In the genomic region with DNA sequence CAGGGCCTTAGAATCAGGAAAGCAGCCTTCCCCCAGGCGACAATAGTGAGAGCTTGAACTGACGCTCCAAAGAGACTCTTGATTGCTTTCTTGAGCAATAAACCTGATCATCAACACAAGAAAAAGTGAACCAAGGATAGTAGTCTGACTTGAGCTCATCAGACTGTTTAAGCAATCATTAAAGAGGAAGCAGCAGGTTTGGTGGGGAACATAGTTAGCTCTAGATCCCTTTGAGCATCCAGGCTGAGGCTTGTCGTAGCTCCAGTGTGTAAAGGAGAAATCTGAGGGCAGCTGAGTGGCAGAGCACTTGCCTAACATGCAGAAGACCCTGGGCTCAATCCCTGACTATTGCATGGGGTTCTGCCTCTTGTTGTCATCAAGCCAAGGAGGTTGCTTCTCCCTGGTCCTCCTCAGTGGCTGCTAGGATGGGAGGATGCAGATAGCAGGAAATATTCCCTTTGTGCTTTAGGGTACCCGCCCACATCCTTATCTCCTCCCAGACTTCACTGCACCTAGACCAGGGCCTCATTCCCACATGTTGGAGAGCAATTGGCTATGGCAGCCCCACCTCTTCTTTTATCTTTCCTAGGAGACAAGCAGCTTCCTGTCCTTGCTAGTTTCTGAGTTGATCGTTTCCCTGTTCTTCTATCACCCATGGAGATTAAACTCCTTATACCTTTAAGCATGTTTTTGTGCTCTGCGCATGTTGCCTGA, we compare ENCODE assay signal across 20 mouse cellular contexts. TPM values are rescaled to one million over a fixed set of nuclear protein-coding genes. Genes with fewer than 3 reads are reported as not detected.
DNase-seq lines count a peak whose midpoint lies in the region; ATAC-seq lines count a peak whose summit lies in the region.
"Had no signal": no experiment of that assay in that cellular context is flagged by ENCODE, and none has a peak within 500 bp of the region (broad histone marks: within the 10 kb centered on the region; RNA-seq: fewer than 3 reads in every experiment).

No protein-coding gene starts in this region.

- peaks cover 3% of the 10 kb centered on the region; the same call in 1 of the 2 replicates for H3K27me3 ChIP-seq in liver, embryonic 13.5 days
- H3K27me3 ChIP-seq in liver, embryonic 11.5 days (replicated peaks; ENCODE audit: control insufficient read depth, insufficient read depth, low read length) = no peaks in the 10 kb centered on the region
- no peaks in the 10 kb centered on the region for H3K27me3 ChIP-seq in intestine, embryonic 14.5 days (replicated peaks; ENCODE audit: control insufficient read depth, insufficient read depth, low read length)
- H3K27me3 ChIP-seq in midbrain, embryonic 15.5 days (replicated peaks) = no peaks in the 10 kb centered on the region
- H3K27me3 ChIP-seq: forebrain, embryonic 13.5 days; heart, embryonic 15.5 days had no signal

- H3K4me3 ChIP-seq in liver, embryonic 13.5 days (replicated peaks) = no peak overlapping the region
- H3K4me3 ChIP-seq in liver, embryonic 11.5 days (ENCODE audit: low read depth, low read length) = no peak overlapping the region
- no peak overlapping the region for H3K4me3 ChIP-seq in intestine, embryonic 14.5 days (ENCODE audit: low read depth, low read length)
- H3K4me3 ChIP-seq in midbrain, embryonic 15.5 days = no peak overlapping the region
- H3K4me3 ChIP-seq: embryonic facial prominence, embryonic 10.5 days; forebrain, embryonic 13.5 days; heart, adult 2 months; heart, embryonic 15.5 days; hindbrain, embryonic 10.5 days had no signal

- no peak overlapping the region for H3K4me2 ChIP-seq in liver, embryonic 13.5 days
- H3K4me2 ChIP-seq in liver, embryonic 11.5 days = no peak overlapping the region
- H3K4me2 ChIP-seq in intestine, embryonic 14.5 days (ENCODE audit: low read length) = no peak overlapping the region
- no peak overlapping the region for H3K4me2 ChIP-seq in midbrain, embryonic 15.5 days
- H3K4me2 ChIP-seq: forebrain, embryonic 13.5 days; heart, embryonic 11.5 days; heart, embryonic 15.5 days; hindbrain, embryonic 14.5 days had no signal

- H3K9me3 ChIP-seq in liver, embryonic 13.5 days (replicated peaks) = no peaks in the 10 kb centered on the region
- H3K9me3 ChIP-seq in liver, embryonic 11.5 days (ENCODE audit: control insufficient read depth, low read length) = no peaks in the 10 kb centered on the region
- no peaks in the 10 kb centered on the region for H3K9me3 ChIP-seq in intestine, embryonic 14.5 days (ENCODE audit: control insufficient read depth, low read length)
- H3K9me3 ChIP-seq in midbrain, embryonic 15.5 days = no peaks in the 10 kb centered on the region
- H3K9me3 ChIP-seq: embryonic facial prominence, embryonic 10.5 days; forebrain, embryonic 13.5 days; heart, embryonic 15.5 days had no signal

- WGBS in liver, embryonic 13.5 days (ENCODE audit: insufficient replicate concordance) = 42% methylated on average over 6 of the region's 6 CpGs
- 49% methylated on average over 6 of the region's 6 CpGs for WGBS in liver, embryonic 11.5 days
- 59% methylated on average over 6 of the region's 6 CpGs for WGBS in intestine, embryonic 14.5 days
- WGBS in midbrain, embryonic 15.5 days = 86% methylated on average over 6 of the region's 6 CpGs

- no peak overlapping the region for H3K9ac ChIP-seq in liver, embryonic 13.5 days
- H3K9ac ChIP-seq in liver, embryonic 11.5 days (ENCODE audit: low read depth, low read length) = no peak overlapping the region
- H3K9ac ChIP-seq in intestine, embryonic 14.5 days (ENCODE audit: low read length) = no peak overlapping the region
- H3K9ac ChIP-seq in midbrain, embryonic 15.5 days = no peak overlapping the region
- H3K9ac ChIP-seq: forebrain, embryonic 13.5 days; heart, embryonic 15.5 days; hindbrain, embryonic 14.5 days had no signal

- no peaks in the 10 kb centered on the region for H3K36me3 ChIP-seq in liver, embryonic 13.5 days
- H3K36me3 ChIP-seq in liver, embryonic 11.5 days (ENCODE audit: control insufficient read depth, insufficient read depth, low read length) = no peaks in the 10 kb centered on the region
- H3K36me3 ChIP-seq in intestine, embryonic 14.5 days (ENCODE audit: control insufficient read depth, insufficient read depth, low read length) = no peaks in the 10 kb centered on the region
- H3K36me3 ChIP-seq in midbrain, embryonic 15.5 days (replicated peaks) = no peaks in the 10 kb centered on the region
- H3K36me3 ChIP-seq: embryonic facial prominence, embryonic 10.5 days; heart, embryonic 15.5 days; hindbrain, embryonic 10.5 days had no signal

- DNase-seq in liver, embryonic 13.5 days = no peak
- DNase-seq in liver, embryonic 11.5 days (ENCODE audit: low spot score) = no peak
- DNase-seq in intestine, embryonic 14.5 days (ENCODE audit: low spot score) = no peak
- DNase-seq in cerebellum, adult 8-10 months = no peak
- DNase-seq in right cerebral cortex, postnatal 14 days = no peak
- DNase-seq: adrenal gland, postnatal 10 days; cerebellum, adult 11 months; cerebellum, adult 9-10 months; cerebellum, postnatal 25 days; gastrocnemius, postnatal 10 days; heart, adult 2 months; heart, postnatal 14 days had no signal

- H3K4me1 ChIP-seq in liver, embryonic 13.5 days (replicated peaks) = peaks cover 21% of the 10 kb centered on the region
- peaks cover 4% of the 10 kb centered on the region for H3K4me1 ChIP-seq in liver, embryonic 11.5 days (replicated peaks; ENCODE audit: control insufficient read depth, insufficient read depth, low read length)
- H3K4me1 ChIP-seq in intestine, embryonic 14.5 days (replicated peaks; ENCODE audit: control insufficient read depth, insufficient read depth, low read length) = no peaks in the 10 kb centered on the region; the same call in 1 of the 2 replicates
- no peaks in the 10 kb centered on the region for H3K4me1 ChIP-seq in midbrain, embryonic 15.5 days
- H3K4me1 ChIP-seq: forebrain, embryonic 13.5 days had no signal

- ATAC-seq in liver, embryonic 13.5 days (ENCODE audit: low read depth) = peak; percentile 54
- ATAC-seq in liver, embryonic 11.5 days (replicated peaks; ENCODE audit: low FRiP score) = no peak
- peak; percentile 73; the same call in 1 of the 2 replicates for ATAC-seq in intestine, embryonic 14.5 days (replicated peaks; ENCODE audit: low FRiP score, low TSS enrichment, low read depth)
- peak; percentile 79 for ATAC-seq in megakaryocyte, adult 5-6 weeks (ENCODE audit: poor library complexity, severe bottlenecking)
- no peak for ATAC-seq in midbrain, embryonic 15.5 days (replicated peaks)
- ATAC-seq: forebrain, embryonic 13.5 days had no signal

- no peak overlapping the region for H3K27ac ChIP-seq in liver, embryonic 13.5 days
- H3K27ac ChIP-seq in liver, embryonic 11.5 days (ENCODE audit: low read depth, low read length) = no peak overlapping the region
- H3K27ac ChIP-seq in intestine, embryonic 14.5 days (ENCODE audit: low read depth) = no peak overlapping the region
- no peak overlapping the region for H3K27ac ChIP-seq in midbrain, embryonic 15.5 days
- H3K27ac ChIP-seq: embryonic facial prominence, embryonic 10.5 days; forebrain, embryonic 13.5 days; heart, adult 2 months; heart, embryonic 15.5 days; hindbrain, embryonic 10.5 days; hindbrain, embryonic 14.5 days had no signal

RNA-seq across cellular contexts. Expression of gene Zfp704, which starts 9.8 kb away (rescaled TPM):
- polyA plus RNA-seq in liver, embryonic 13.5 days (2015; fragmentation: Nextera tagmentation; extraction: Ambion mirVana) = 0.98 and 1.2 TPM in 2 replicates
- polyA plus RNA-seq in liver, embryonic 11.5 days (2014; fragmentation: Nextera tagmentation; extraction: Ambion mirVana) = 4.1 and 4.7 TPM in 2 replicates
- polyA plus RNA-seq in intestine, embryonic 14.5 days (2014; fragmentation: Nextera tagmentation; extraction: Ambion mirVana) = 9.5 and 12.0 TPM in 2 replicates
- 5.4 and 6.6 TPM in 2 replicates for total RNA-seq in megakaryocyte, adult 5-6 weeks (2015)
- total RNA-seq in megakaryocyte, adult 5-6 weeks (2017) = 5.1 and 7.4 TPM in 2 replicates
- polyA plus RNA-seq in midbrain, embryonic 15.5 days (2015; fragmentation: Nextera tagmentation; extraction: Ambion mirVana) = 13.7 and 13.8 TPM in 2 replicates

Comparison
In these comparisons a context has a peak if more than half of its experiments do, and no peak if none do; other contexts are left out.
1. ATAC-seq: peak in liver, embryonic 13.5 days (single experiment), intestine, embryonic 14.5 days (single experiment) and megakaryocyte, adult 5-6 weeks (single experiment); none in liver, embryonic 11.5 days (single experiment) and midbrain, embryonic 15.5 days (single experiment).